Mouse (Mus musculus) megakaryocyte, embryonic 14.5 days (primary cell): ENCODE measurements around the gene Aco1.

Experiments
- FLI1 ChIP-seq: IDR thresholded peaks from 2 replicates; pipeline ENCODE4 v1.6.1; 2012; ENCODE audit warnings: low read length, inconsistent platforms, mixed read lengths
- GATA1 ChIP-seq: IDR thresholded peaks from 3 replicates; pipeline ENCODE4 v1.6.1; 2012; ENCODE audit warnings: mixed read lengths, low read length, inconsistent platforms, borderline replicate concordance

DNA sequence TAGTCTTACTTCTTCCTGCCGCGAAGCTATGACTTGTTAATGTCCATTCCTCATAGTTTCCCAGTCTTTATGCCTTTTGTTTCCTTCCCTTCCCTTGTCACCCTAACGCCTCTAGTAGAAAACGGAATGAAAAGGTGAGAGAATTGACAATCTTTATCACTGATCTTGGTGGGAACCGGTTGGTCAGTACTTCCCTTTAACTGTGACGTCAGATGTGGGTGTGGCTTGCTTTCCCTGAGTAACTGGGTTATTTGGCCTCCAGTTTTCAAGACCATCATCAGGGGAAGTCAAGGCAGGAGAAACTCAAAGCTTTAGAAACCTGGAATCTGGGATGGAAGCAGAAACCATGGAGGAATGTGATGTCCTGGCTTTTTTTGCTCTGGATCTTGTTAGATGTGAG lies 99.0 kb downstream of the Aco1 start:
- TF ChIP-seq GATA1 (no peak), FLI1 (no peak)
